Mouse (Mus musculus) cerebellum, adult (tissue): ENCODE data around the gene Polr3e.
"Not testable (repeated sequence)": the region's sequence is repeated elsewhere in the genome, so short reads cannot be mapped to it uniquely, and the experiment has no call there.

Experiments used
- ATAC-seq: cut with Nextera tagmentation; 2 replicates; pipeline ENCODE4 v1.9.2; 2017; ENCODE audit warnings: mild to moderate bottlenecking, moderate library complexity, mixed read lengths; ENCODE audit not compliant: insufficient number of reproducible peaks, low FRiP score, low TSS enrichment

Gene Polr3e

GRCm38 (mm10) chr7:120970112-120970511 is 52.6 kb downstream of the Polr3e start:
- no peak for ATAC-seq

- ATAC-seq: not testable (repeated sequence)
Measured at GRCm38 (mm10) chr7:120972471-120972870, 54.9 kb downstream of the Polr3e start.

- no peak for ATAC-seq
Measured at GRCm38 (mm10) chr7:120974001-120974400, 56.5 kb downstream of the Polr3e start.

- ATAC-seq: no peak
Measured at GRCm38 (mm10) chr7:120977063-120977462, 59.5 kb downstream of the Polr3e start.

- ATAC-seq: no peak
Measured at GRCm38 (mm10) chr7:120980041-120980440, 62.5 kb downstream of the Polr3e start.

GRCm38 (mm10) chr7:120980931-120981924 is 63.7 kb downstream of the Polr3e start:
- no peak for ATAC-seq

GRCm38 (mm10) chr7:120982200-120982841 is 64.8 kb downstream of the Polr3e start, which contains the start of the genes Cdr2 and Mfsd13b:
TSS of gene Cdr2 (minus strand) at chr7:120982312.
TSS of gene Mfsd13b (plus strand) at chr7:120982509.
- ATAC-seq: peak; percentile 99

GRCm38 (mm10) chr7:120982968-120983367 is 65.4 kb downstream of the Polr3e start:
- ATAC-seq: no peak

- ATAC-seq: no peak
Measured at GRCm38 (mm10) chr7:120991191-120991590, 73.6 kb downstream of the Polr3e start.
